Mouse (Mus musculus) fat pad, adult 2 months (tissue): ENCODE results near the gene Gstp2.

ENCODE experiments used
- DNase-seq: peaks from one replicate; pipeline ENCODE4 v3.0.0-alpha.2; 2011; ENCODE audit warnings: low read depth, low spot score; ENCODE audit errors: extremely low read depth

The Gstp2 gene

DNA sequence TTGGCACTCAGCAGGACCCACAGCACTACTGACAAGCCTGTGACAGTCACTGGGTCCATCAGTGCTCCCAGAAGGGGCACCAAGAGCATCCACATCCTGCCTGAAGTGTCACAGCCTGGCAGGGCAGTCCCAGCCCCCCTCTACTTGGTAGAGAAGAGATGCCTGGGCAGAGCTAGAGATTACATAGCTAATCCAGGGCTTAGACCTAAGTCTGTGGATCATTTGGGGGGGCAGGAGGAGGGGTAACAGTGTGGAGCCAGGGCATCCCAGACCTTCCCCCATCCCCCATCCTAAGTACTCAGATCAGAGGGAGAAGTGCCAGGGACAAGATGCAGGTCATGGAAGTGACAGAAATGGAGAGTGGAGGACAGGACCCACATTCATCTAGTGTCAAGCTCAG is 31.0 kb downstream of the Gstp2 start:
- DNase-seq: no peak

DNA sequence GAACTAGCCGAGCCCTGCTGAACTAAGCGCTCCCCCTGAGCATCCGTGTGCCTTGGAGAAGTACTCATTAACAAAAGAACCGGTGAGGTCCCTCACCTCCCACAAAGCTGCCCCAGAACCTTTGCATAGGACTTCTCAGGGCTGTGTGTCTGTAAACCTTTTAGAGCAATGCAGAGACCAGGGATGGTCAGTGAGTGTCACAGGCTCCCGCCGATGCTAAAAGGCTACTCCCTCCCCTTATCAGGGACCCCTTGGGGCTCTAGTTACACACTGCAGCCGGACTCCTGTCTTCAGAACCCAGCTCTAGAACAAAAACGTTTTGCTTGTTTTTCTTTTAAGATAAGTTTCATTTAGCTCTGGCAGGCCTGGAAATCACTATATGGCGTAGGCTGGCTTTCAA is 32.8 kb downstream of the Gstp2 start:
- DNase-seq: no peak

DNA sequence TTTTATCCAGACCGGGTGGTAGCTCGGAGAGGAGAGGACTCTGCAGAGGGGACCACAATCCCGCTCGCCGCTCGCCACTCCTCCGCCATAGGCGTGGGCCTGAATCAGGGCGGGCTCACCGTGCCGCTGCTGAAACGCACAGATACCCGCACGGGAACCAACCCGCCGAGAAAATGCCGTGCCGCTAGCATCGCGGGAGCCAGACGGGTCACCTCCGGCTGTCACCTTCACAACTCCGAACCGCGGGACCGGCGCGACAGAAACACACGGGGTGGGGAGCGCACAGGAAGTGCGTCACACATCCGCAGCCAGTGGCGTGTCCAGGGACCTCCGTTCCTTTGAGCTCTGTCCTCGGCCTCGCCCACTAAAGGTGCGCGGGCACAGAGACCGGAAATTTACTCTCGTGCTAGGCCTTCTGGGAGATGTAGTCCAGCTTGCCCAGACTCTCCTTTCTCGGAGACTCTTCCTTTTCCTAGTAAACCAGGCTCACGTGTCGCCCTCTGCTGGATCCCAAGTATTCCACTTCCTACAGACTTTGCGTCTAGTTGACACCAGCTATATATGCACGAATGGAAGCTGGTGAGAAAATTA is 33.3 kb downstream of the Gstp2 start, which contains the start of gene Ndufv1:
Ndufv1 (minus strand) TSS at position 375 of the 591 bp plus-strand sequence.
- peak; percentile 93 for DNase-seq

DNA sequence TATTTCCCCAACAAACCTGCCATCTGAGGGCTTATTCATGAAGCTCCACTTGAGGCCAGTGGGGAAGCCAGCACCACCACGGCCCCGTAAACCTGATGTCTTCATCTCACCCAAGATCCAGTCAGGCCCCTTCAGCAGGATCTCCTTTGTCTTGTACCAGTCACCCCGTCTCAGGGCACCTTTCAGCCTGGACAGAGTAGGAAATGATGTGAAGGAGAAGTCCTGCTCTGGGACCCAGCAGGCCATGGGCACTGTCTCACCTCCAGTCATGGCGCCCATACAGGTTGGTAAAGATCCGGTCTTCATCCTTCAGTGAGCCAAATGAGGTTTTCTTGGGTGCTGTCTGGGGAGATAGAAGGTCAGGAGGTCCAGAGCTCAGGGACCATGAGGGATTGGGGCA is 34.7 kb downstream of the Gstp2 start:
- no peak for DNase-seq

DNA sequence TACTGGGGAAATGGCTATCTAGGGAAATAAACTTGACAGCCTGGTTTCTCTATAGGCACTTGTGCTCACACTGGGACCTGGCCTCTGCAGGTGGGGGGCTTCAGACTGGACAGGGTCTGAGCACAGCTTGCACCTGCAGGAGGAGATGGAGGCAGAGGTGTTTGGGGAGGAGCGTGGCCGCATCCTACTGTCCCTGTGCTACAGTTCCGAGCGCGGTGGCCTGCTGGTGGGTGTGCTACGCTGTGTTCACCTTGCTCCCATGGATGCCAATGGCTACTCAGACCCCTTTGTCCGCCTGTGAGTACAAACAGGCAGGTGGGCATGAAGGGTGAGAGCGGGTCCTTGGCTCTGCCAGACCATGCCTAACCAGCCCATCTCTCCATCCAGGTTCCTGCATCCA is 39.9 kb downstream of the Gstp2 start:
- no peak for DNase-seq

DNA sequence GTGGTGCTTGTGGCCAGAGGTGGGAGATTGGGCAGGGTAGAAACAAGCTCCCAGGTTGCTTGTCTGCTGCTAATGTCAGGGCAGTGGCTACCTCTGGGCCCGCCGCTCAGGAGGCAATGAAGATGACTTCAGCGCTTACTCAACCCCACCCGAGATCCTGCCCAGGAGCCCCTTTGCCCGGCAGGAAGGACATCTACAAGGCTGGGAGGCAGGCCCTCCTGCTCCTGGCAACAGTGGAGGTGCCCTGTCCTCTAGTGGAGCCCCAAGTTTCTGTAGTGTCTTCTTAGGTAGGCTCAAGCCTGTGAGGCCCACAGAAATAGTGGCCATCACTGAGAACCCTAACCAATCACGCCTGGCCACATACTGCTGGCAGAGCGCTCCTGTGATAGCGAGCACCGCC is 40.7 kb downstream of the Gstp2 start:
- DNase-seq: no peak

DNA sequence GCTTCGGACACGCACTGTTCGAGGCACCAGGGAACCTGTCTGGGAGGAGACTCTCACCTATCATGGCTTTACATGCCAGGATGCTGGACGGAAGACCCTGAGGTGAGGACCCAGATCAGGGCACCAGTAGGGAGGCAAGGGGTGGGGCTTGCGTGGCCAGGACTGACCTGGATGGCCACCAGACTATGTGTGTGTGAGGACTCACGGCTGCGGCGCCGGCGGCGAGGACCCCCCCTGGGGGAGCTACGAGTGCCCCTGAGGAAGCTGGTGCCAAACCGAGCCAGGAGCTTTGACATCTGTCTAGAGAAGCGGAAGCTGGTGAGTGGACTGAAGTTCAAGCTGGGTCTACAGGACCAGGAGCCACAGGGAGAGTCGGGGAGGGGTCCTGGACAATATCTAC is 41.5 kb downstream of the Gstp2 start:
- DNase-seq: no peak

DNA sequence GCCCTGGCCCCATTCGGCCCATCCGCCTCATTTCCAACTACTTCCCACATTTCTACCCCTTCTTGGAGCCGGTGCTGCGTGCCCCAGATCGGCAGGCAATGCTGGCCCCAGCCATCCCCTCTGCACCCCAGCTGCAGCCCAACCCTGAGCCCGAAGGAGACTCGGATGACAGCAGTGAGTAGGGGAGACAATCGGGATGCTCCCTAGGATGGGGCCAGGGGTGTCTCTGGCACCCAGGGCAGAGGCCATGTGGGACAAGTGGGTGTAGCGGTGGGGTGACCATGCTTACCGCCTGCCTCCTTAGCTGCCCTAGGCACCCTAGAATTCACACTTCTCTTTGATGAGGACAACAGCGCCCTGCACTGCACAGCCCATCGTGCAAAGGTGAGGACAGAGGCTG is 42.2 kb downstream of the Gstp2 start:
- DNase-seq: no peak

DNA sequence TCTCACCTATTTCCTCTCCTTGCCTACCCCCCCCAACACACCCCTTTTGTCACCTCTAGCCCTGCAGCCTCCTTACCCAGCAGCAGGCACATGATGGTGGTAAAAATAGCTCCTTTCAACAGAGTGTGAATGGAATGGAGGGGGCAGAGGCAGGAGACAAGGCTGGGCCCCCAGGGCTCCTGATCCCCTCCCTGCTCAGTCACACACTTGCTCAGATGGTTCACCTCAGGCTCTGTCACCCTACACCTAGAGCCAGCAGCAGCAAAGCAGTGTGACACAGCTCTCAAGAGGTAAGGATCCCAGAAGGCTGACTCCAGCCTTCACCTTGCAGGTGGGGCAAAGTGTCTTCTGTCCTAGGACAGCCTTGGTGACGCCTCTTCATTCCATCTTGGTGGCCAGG is 42.7 kb downstream of the Gstp2 start, which contains the start of gene Doc2g:
Doc2g (plus strand) TSS at position 202 of the 400 bp plus-strand sequence.
- DNase-seq: no peak

DNA sequence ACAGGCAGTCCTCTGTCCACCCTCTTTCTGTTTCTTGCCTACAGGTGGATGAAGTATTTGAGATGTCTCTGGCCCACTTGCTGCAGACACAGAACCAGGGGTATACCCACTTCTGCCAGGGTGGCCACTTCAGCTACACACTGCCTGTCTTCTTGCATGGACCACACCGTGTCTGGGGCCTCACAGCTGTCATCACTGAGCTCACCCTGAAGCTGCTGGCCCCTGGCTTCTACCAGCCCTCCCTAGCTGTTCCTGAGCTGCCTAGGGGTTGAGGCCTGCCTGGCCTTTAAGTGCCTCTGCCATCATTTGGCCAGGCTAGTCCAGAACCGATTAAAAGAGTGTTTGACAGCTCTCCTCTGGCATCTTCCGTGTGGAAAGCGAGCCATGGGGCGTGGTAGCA is 44.1 kb downstream of the Gstp2 start:
- DNase-seq: no peak

DNA sequence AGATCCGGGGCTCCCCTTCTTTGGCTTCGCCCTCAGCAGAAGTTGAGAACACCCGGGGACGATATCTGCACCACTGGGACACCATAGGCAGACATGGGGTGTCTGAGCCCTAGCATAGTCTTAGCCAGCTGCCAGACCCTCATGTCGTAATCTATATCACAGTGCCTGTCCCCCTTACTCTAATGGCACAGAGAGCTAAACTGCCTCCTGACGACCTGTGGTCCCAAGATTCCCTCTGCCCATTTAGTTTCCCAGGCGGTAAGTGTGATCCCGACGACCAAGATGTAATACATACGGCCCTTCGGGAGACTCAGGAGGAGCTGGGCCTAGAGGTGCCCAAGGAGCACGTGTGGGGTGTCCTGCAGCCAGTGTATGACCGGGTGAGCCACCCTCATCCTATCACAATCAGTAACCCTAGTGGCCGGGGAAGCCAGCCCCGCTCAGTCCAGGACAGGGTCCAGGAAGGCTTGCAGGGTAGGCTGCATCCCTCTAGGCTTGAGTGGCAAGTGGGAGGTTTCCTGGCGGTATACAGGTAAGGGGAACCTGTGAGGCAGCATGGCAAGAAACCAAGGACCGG is 44.8 kb downstream of the Gstp2 start:
- no peak for DNase-seq

DNA sequence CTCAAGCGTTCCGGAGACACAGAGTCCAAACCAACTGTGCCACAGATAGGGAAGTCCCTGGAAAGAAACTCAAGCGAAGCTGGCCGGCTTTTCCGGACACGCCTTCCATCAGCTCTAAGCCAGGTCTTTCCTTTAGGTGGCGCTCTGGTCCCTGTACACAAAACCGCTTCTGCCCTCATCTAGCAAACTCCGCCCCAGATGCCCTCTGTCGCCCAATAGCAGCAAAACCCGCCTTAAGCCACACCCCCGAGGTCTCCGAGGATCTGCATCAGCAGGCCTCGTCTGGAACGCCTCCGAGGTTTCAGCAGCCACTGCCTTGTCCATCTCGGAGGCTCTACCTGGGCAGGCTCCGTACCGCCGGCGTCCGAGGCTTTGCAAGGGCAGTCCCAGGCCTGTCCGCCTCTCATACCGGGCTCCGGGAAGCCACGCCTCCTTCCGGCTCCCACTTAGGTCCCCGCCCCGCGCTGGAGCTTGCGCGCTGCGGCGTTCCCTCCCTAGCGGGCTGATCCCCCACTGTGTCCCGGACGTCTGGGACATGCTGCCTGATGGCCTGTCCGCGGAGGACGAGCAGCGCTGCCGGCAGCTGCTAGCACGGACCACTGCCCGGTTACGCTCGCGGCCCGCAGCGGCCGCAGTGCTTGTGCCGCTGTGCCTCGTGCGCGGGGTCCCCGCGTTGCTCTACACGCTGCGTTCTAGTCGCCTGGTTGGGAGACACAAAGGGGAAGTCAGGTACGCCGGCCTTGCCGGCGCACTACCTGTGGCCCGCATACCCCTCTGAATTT is 45.5 kb downstream of the Gstp2 start, which contains the start of the genes Nudt8 and Gm49405:
Nudt8 (plus strand) TSS at position 462 of the 782 bp plus-strand sequence.
Gm49405 (plus strand) TSS at position 508 of the 782 bp plus-strand sequence.
- DNase-seq: peak; percentile 66

DNA sequence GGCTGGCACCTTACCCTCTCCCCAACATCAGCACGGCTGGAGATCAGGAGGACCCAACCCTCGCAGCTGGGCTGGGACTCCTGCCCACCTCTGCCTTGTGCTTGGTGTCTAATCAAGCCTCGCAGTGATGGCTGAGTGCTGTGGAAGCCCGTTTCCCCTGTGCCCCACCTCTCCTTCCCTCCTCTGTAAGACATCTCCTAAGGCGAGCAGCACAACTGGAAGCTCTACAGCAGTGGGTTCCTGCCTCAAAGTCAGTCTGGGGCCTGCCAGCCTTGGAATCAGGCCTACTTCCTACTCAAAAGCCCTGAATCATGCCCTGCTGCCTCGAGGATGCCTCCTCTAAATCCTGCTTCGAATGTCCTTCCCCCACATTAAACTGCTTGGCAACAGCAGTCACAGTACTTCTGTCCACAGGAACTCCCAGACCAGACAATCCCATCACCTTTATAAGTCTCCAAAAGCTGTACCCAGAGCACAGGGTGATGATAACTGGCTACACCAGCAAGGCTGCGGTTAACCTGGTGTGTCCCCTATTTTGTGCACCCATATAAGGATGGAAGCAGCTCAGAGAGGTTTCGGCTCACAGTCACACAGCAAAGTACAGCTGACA is 46.6 kb downstream of the Gstp2 start:
- DNase-seq: no peak

DNA sequence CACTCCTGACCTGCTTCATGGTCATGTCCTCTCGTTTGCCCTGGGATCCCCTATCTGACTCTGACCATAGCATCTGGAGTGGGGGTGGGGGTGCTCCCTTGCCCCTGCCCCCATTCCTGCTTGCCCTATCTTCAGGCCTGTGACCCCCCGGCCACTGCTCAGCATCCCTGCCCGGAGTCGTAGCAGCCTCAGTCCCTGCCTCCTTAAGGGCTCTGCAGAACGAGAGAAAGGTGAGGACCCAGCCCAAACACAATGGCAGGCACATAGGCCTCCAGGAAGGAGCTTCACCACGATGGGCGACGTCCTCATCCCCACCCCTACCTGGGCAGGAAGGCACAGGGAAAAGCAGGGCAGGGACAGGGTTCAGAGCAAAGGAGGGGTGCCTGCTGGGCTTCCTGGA is 47.5 kb downstream of the Gstp2 start:
- DNase-seq: no peak

DNA sequence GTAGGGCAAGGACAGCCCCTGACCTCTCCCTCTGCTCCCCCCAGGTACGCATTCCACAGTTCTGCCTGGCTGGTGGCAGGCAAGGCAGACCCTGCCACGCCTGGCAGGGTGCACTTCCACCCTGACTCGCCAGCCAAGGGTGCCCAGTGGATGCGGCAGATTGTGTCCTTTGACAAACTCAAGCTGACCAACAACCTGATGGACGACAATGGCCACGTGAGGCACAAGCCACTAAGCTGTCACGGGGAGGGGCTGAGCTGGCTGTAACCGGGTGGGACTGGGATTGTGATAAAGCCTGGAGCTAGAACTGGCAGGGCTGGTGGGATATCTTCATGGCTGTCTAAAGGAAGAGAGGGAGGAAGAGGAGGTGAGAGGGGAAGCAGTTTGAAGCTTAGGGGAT is 48.6 kb downstream of the Gstp2 start:
- no peak for DNase-seq

DNA sequence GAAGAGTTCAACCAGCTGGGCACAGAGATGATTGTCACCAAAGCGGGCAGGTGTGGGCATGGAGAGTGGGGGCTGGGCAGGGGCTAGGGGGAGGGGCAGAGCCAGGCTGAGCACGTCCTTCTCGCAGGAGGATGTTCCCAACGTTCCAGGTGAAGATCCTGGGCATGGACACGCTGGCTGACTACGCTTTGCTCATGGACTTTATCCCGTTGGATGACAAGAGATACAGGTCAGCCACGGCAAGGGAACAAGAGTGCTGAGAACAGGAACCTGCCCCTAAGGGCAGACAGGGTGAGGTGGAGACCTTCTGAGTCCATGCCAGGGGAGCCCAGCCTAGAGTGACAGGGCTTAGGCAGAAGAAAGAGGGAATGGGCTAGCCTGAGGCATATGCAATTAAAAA is 49.1 kb downstream of the Gstp2 start:
- no peak for DNase-seq

DNA sequence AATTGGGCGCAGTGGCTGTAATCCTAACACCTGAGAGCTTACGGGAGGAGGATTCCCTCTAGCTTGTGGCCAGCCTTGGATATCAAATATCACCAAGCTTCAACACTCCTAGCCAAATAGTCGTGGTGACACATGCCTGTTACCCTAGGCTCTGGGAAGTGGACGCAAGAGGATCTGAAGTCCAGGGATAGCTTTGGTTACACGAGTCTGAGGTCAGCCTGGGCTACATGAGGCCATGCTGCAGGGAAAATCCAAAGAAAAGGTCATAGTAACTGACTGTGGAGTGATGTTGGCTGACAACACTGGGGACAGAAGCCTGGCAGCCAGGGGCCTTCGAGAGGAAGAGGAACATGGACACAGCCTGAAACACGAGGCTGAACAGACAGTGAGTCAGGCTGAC is 49.7 kb downstream of the Gstp2 start:
- no peak for DNase-seq

DNA sequence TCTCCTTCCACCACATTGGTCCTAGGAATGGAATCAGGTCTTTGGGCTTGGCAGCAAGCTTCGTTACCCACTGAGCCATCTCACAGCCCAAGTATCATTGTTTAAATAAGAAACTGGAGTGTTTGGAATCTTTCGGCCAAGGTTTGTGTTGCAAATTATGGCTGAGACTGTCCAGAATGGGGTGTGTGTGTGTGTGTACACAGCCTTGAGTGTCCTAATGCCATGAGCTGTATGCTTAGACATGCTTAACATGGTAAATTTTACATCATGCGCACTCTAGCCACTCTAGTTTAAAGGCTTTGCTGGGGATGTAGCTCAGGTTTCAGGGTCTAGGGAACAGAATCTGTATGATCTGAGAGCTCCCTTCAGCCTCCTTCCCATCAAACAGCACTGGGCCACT is 50.3 kb downstream of the Gstp2 start:
- DNase-seq: no peak

DNA sequence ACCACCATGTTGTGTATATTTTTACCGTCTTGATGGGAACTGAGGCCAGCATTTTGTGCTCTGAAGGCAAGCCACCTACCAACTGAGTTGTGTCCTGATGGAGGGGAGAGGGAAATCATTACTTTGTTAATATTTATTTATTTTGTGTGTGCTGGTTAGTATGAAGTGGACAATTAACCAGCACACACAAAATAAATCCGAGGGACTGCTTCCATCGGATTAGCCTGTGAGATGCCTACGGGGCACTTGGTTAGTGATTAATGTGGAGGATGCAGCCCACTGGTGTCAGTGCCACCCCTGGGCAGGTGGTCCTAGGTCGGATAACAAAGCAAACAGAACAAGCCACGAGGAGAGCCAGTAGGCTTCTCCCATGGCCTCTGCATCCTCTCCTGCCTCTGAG is 50.9 kb downstream of the Gstp2 start:
- no peak for DNase-seq

DNA sequence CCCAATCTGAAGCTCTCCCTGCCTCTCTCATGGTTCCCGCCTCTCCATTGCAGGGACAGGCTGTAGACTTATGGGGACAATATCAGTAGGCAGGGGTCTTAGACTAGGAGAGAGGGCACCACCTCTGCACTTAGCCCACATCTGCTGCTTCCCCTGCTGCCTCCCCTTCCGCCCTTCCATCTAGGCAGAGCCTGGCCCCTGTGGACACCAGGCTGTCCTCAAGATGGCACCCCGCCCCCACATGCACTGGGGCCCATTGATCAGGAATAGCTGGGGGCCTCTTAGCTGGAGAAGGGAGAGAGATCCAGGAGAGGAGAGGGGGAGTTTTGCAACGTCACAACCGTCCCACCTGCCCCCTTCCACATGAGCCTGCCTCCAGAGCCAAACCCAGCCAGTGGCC is 53.4 kb downstream of the Gstp2 start, which contains the start of gene Tbx10:
Tbx10 (plus strand) TSS at position 337 of the 400 bp plus-strand sequence.
- DNase-seq: no peak

DNA sequence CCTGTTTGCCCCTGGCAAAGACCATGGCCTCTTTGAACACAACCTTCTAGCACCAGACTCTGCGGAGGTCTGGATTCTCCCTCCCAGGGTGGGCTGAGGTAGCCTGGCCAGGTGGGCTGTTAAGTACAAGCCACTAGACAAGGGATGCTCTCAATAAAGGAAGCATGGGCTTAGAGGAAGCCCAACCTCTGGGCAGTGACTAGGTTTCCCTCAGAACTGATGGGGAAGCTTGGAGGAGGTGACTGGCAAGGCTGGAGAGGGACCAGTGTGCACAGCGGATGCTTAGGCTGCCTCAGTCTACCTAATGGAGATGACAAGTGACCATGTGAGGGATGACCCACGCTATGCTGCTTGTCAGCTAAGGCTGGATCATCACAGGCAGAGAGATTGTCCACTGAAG is 53.9 kb downstream of the Gstp2 start:
- DNase-seq: no peak

DNA sequence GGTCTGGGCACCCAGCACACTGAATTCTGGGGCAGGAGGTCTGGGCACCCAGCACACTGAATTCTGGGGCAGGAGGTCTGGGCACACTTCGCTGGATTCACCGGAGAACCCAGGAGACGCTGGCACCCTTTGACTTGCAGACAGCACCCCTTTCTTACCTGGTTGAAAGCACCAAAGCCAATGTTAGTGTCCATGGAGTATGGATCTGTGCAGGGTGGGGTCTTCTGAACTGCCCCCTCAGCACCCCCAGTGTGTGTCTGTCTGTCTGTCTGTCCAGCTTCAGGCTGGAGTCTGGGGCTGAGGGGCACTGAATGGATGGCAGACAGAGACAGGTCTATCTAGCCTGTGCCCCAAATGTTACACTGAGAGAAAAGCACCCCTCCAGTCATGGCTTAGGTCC is 54.3 kb downstream of the Gstp2 start:
- DNase-seq: no peak
